Comparison of ENCODE assay signal across 36 mouse cellular contexts in genomic region chr2:27432599-27432998, GRCm38 (mm10). TPM values are rescaled to one million over a fixed set of nuclear protein-coding genes. Genes with fewer than 3 reads are reported as not detected.
A peak's percentile ranks its signal among the peaks of the same experiment; 100 is the strongest.
DNase-seq lines count a peak whose midpoint lies in the region; ATAC-seq and TF ChIP-seq lines count a peak whose summit lies in the region.
"Had no signal": no experiment of that assay in that cellular context is flagged by ENCODE, and none has a peak within 500 bp of the region (broad histone marks: within the 10 kb centered on the region; RNA-seq: fewer than 3 reads in every experiment).

No protein-coding gene starts in this region.

- H3K27me3 ChIP-seq in forebrain, postnatal 0 days (ENCODE audit: insufficient read depth, low read length) = no peaks in the 10 kb centered on the region
- 0 out of 2 replicates have a peak, but pooled peaks cover 3% of the 10 kb centered on the region for H3K27me3 ChIP-seq in forebrain, embryonic 15.5 days
- no peaks in the 10 kb centered on the region for H3K27me3 ChIP-seq in MEL (ENCODE audit: control insufficient read depth in 1 of 2, insufficient read depth in 2 of 2, low read length in 2 of 2)
- no peaks in the 10 kb centered on the region for H3K27me3 ChIP-seq in thymus, adult 2 months (ENCODE audit: control insufficient read depth, insufficient read depth, low read length)
- H3K27me3 ChIP-seq: embryonic facial prominence, embryonic 15.5 days; forebrain, embryonic 13.5 days; hindbrain, embryonic 15.5 days; kidney, embryonic 15.5 days; limb, embryonic 15.5 days; liver, embryonic 13.5 days; midbrain, embryonic 12.5 days; neural tube, embryonic 15.5 days; Patski had no signal

- H3K27ac ChIP-seq in forebrain, postnatal 0 days (ENCODE audit: low read depth, low read length) = peak overlapping the region; percentile 57
- no peak overlapping the region for H3K27ac ChIP-seq in forebrain, embryonic 15.5 days (replicated peaks)
- no peak overlapping the region for H3K27ac ChIP-seq in MEL (ENCODE audit: control insufficient read depth, low read depth, low read length)
- H3K27ac ChIP-seq in thymus, adult 2 months (ENCODE audit: control insufficient read depth, insufficient read depth, low read length) = peak overlapping the region; percentile 76
- H3K27ac ChIP-seq: embryonic facial prominence, embryonic 15.5 days; forebrain, embryonic 13.5 days; heart, embryonic 13.5 days; hindbrain, embryonic 10.5 days; hindbrain, embryonic 15.5 days; kidney, embryonic 15.5 days; layer of hippocampus, adult 2 months; limb, embryonic 10.5 days; limb, embryonic 15.5 days; liver, embryonic 13.5 days; midbrain, embryonic 12.5 days; neural tube, embryonic 15.5 days had no signal

- TF ChIP-seq CTCF in forebrain, postnatal 0 days (IDR thresholded peaks at IDR 0.05; ENCODE audit: low read depth) = no peak
- TF ChIP-seq CTCF in MEL (IDR thresholded peaks at IDR 0.05 in 2 of 3, conservative IDR thresholded peaks at IDR 0.05 in 1 of 3; ENCODE audit: control insufficient read depth in 1 of 3, insufficient read depth in 1 of 3, low read depth in 2 of 3, low read length in 3 of 3, poor library complexity in 1 of 3, severe bottlenecking in 1 of 3) = no peak
- no peak for TF ChIP-seq CTCF in thymus, adult 2 months (IDR thresholded peaks at IDR 0.05; ENCODE audit: borderline replicate concordance, control insufficient read depth, extremely low read depth, insufficient read depth, low read length, poor library complexity)

- no peaks in the 10 kb centered on the region for H3K9me3 ChIP-seq in forebrain, postnatal 0 days (ENCODE audit: low read length)
- no peaks in the 10 kb centered on the region for H3K9me3 ChIP-seq in forebrain, embryonic 15.5 days
- H3K9me3 ChIP-seq in MEL (replicated peaks; ENCODE audit: insufficient read depth, low read length) = no peaks in the 10 kb centered on the region
- H3K9me3 ChIP-seq: embryonic facial prominence, embryonic 15.5 days; forebrain, embryonic 13.5 days; G1E; heart, embryonic 13.5 days; hindbrain, embryonic 10.5 days; hindbrain, embryonic 15.5 days; kidney, embryonic 15.5 days; limb, embryonic 10.5 days; limb, embryonic 15.5 days; liver, embryonic 13.5 days; megakaryocyte, embryonic 14.5 days; midbrain, embryonic 12.5 days; neural tube, embryonic 15.5 days had no signal

- TF ChIP-seq POLR2A in MEL (IDR thresholded peaks at IDR 0.05; ENCODE audit: control insufficient read depth in 1 of 2, insufficient read depth in 1 of 2, low read depth in 1 of 2, low read length in 2 of 2, poor library complexity in 1 of 2) = no peak
- TF ChIP-seq POLR2A in thymus, adult 2 months (IDR thresholded peaks at IDR 0.05; ENCODE audit: control insufficient read depth, extremely low read depth, insufficient read depth, low read length, poor library complexity) = no peak

- no peaks in the 10 kb centered on the region for H3K36me3 ChIP-seq in forebrain, postnatal 0 days (ENCODE audit: insufficient read depth)
- no peaks in the 10 kb centered on the region for H3K36me3 ChIP-seq in forebrain, embryonic 15.5 days
- H3K36me3 ChIP-seq in MEL (ENCODE audit: control insufficient read depth in 1 of 2, insufficient read depth in 2 of 2, low read length in 2 of 2) = no peaks in the 10 kb centered on the region; a peak in 1 of 4 replicates
- H3K36me3 ChIP-seq in thymus, adult 2 months (ENCODE audit: control insufficient read depth, insufficient read depth, low read length) = no peaks in the 10 kb centered on the region
- H3K36me3 ChIP-seq: embryonic facial prominence, embryonic 15.5 days; G1E; heart, embryonic 13.5 days; hindbrain, embryonic 10.5 days; hindbrain, embryonic 15.5 days; kidney, embryonic 15.5 days; limb, embryonic 10.5 days; limb, embryonic 15.5 days; liver, embryonic 13.5 days; midbrain, embryonic 12.5 days; neural tube, embryonic 15.5 days had no signal

- no peak for ATAC-seq in forebrain, postnatal 0 days
- no peak for ATAC-seq in forebrain, embryonic 15.5 days (replicated peaks)
- ATAC-seq: forebrain, embryonic 13.5 days; lung, postnatal 0 days; Patski had no signal

- 0 out of 2 replicates have a peak, but pooled peaks cover 6% of the 10 kb centered on the region for H3K4me1 ChIP-seq in forebrain, postnatal 0 days (ENCODE audit: insufficient read depth)
- peaks cover 4% of the 10 kb centered on the region for H3K4me1 ChIP-seq in forebrain, embryonic 15.5 days
- H3K4me1 ChIP-seq in MEL (ENCODE audit: control insufficient read depth in 1 of 2, insufficient read depth in 2 of 2, low read length in 2 of 2) = peaks cover 6 to 12% of the 10 kb centered on the region in 2 experiments
- H3K4me1 ChIP-seq in thymus, adult 2 months (replicated peaks; ENCODE audit: control insufficient read depth, insufficient read depth, low read length) = peaks cover 26% of the 10 kb centered on the region

- H3K4me3 ChIP-seq in forebrain, postnatal 0 days (ENCODE audit: low read depth, low read length) = no peak overlapping the region
- no peak overlapping the region for H3K4me3 ChIP-seq in forebrain, embryonic 15.5 days
- no peak overlapping the region for H3K4me3 ChIP-seq in MEL (ENCODE audit: control insufficient read depth in 1 of 2, insufficient read depth in 1 of 2, low read depth in 2 of 2, low read length in 2 of 2)
- no peak overlapping the region for H3K4me3 ChIP-seq in thymus, adult 2 months (ENCODE audit: control insufficient read depth, insufficient read depth, low read length)
- H3K4me3 ChIP-seq: embryonic facial prominence, embryonic 15.5 days; forebrain, embryonic 13.5 days; heart, embryonic 13.5 days; hindbrain, embryonic 10.5 days; hindbrain, embryonic 15.5 days; kidney, embryonic 15.5 days; layer of hippocampus, adult 2 months; limb, embryonic 10.5 days; limb, embryonic 15.5 days; liver, embryonic 13.5 days; megakaryocyte, embryonic 14.5 days; midbrain, embryonic 12.5 days; neural tube, embryonic 15.5 days had no signal

- no peak for TF ChIP-seq RAD21 in MEL (IDR thresholded peaks at IDR 0.05; ENCODE audit: low read depth, low read length)

- no peak overlapping the region for H3K4me2 ChIP-seq in forebrain, postnatal 0 days (ENCODE audit: low read depth)
- H3K4me2 ChIP-seq in forebrain, embryonic 15.5 days (replicated peaks) = no peak overlapping the region
- H3K4me2 ChIP-seq: embryonic facial prominence, embryonic 15.5 days; forebrain, embryonic 13.5 days; heart, embryonic 13.5 days; hindbrain, embryonic 15.5 days; kidney, embryonic 15.5 days; limb, embryonic 15.5 days; liver, embryonic 13.5 days; midbrain, embryonic 12.5 days; neural tube, embryonic 15.5 days had no signal

- H3K79me2 ChIP-seq in MEL (ENCODE audit: control insufficient read depth, insufficient read depth, low read length, poor library complexity) = no peaks in the 10 kb centered on the region

- no peak for TF ChIP-seq EP300 in MEL (IDR thresholded peaks at IDR 0.05; ENCODE audit: low read depth in 1 of 2, low read length in 2 of 2)

- WGBS in forebrain, postnatal 0 days = 71% methylated on average over 2 of the region's 2 CpGs
- WGBS in forebrain, embryonic 15.5 days = 72% methylated on average over 2 of the region's 2 CpGs
- WGBS in thymus, adult 2 months = 17% methylated on average over 2 of the region's 2 CpGs

- DNase-seq in forebrain, postnatal 0 days = no peak
- peak; percentile 11 for DNase-seq in MEL (ENCODE audit: low read depth, low spot score)
- peak; percentile 55 for DNase-seq in thymus, adult 2 months
- DNase-seq in thymus, postnatal 36 days = peak; percentile 42 to 54
- no peak for DNase-seq in left cerebral cortex, adult 18-20 months (ENCODE audit: low spot score in 2 of 2)
- DNase-seq in cerebellum, adult 18-20 months = no peak
- no peak for DNase-seq in gastrocnemius, postnatal 4 days (ENCODE audit: low spot score in 2 of 2)
- DNase-seq: adrenal gland, postnatal 25 days; cerebellum, adult 2 months; cerebellum, postnatal 14 days; gastrocnemius, postnatal 14 days; heart, postnatal 10 days; kidney, adult 18-20 months; kidney, postnatal 36 days; liver, embryonic 13.5 days; lung, adult 18-20 months; lung, postnatal 4 days; retina, postnatal 1 day; right cerebral cortex, postnatal 14 days had no signal

- H3K9ac ChIP-seq in forebrain, postnatal 0 days = no peak overlapping the region
- H3K9ac ChIP-seq in forebrain, embryonic 15.5 days (replicated peaks) = no peak overlapping the region
- H3K9ac ChIP-seq in MEL (ENCODE audit: control insufficient read depth, low read depth, low read length, poor library complexity, severe bottlenecking) = no peak overlapping the region
- H3K9ac ChIP-seq: embryonic facial prominence, embryonic 15.5 days; forebrain, embryonic 13.5 days; heart, embryonic 13.5 days; hindbrain, embryonic 15.5 days; kidney, embryonic 15.5 days; limb, embryonic 15.5 days; liver, embryonic 13.5 days; midbrain, embryonic 12.5 days; neural tube, embryonic 15.5 days had no signal

TF ChIP-seq in MEL, 35 proteins besides CTCF, POLR2A, EP300 and RAD21:
- TF ChIP-seq GATA1 (IDR thresholded peaks at IDR 0.05; ENCODE audit: low read depth, low read length) (peak; percentile 54; the same call in 1 of the 2 replicates), RCOR1 (IDR thresholded peaks at IDR 0.05; ENCODE audit: low read depth, low read length) (no peak), ZNF384 (IDR thresholded peaks at IDR 0.05; ENCODE audit: low read depth, low read length) (peak; percentile 85), JUND (IDR thresholded peaks at IDR 0.05; ENCODE audit: low read depth, low read length) (no peak)

RNA-seq across cellular contexts. Expression of gene Vav2, which starts 5.8 kb away (rescaled TPM):
- 39.3 and 39.6 TPM in 2 replicates for total RNA-seq in forebrain, postnatal 0 days (2014; rRNA removed)
- 4.9 and 7.1 TPM in 2 replicates for polyA plus RNA-seq in forebrain, postnatal 0 days (2015; fragmentation: Nextera tagmentation; extraction: Ambion mirVana)
- 12.6 and 13.9 TPM in 2 replicates for polyA plus RNA-seq in forebrain, embryonic 15.5 days (2015; fragmentation: Nextera tagmentation; extraction: Ambion mirVana)
- 7.4 and 8.8 TPM in 2 replicates for total RNA-seq in MEL (2012; rRNA removed)
- polyA plus RNA-seq in MEL (2012; ENCODE audit: insufficient read depth in 1 of 2, insufficient read length in 2 of 2, low read depth in 1 of 2, low replicate concordance in 2 of 2, missing spikeins in 1 of 2) = 10 to 100 TPM in 1 of 2 experiments, not detected in 1; 15.9 TPM
- polyA plus RNA-seq in thymus, adult 2 months (2012; rRNA removed) = 48.0 and 50.4 TPM in 2 replicates
- total RNA-seq in left cerebral cortex, adult 18-20 months (2021) = 1 to 10 TPM; 7.9 to 9.8 TPM
- 10 to 100 TPM; 11.2 to 11.6 TPM for total RNA-seq in gastrocnemius, postnatal 4 days (2021)

RNA-seq across cellular contexts. Expression of gene Brd3os, which starts 9.5 kb away (rescaled TPM):
- 30.9 and 33.9 TPM in 2 replicates for total RNA-seq in forebrain, postnatal 0 days (2014; rRNA removed)
- 43.7 and 44.1 TPM in 2 replicates for polyA plus RNA-seq in forebrain, postnatal 0 days (2015; fragmentation: Nextera tagmentation; extraction: Ambion mirVana)
- 30.6 and 31.5 TPM in 2 replicates for polyA plus RNA-seq in forebrain, embryonic 15.5 days (2015; fragmentation: Nextera tagmentation; extraction: Ambion mirVana)
- total RNA-seq in MEL (2012; rRNA removed) = 0.31 and 0.72 TPM in 2 replicates
- 1 to 10 TPM in 1 of 2 experiments, not detected in 1; 2.9 TPM for polyA plus RNA-seq in MEL (2012; ENCODE audit: insufficient read depth in 1 of 2, insufficient read length in 2 of 2, low read depth in 1 of 2, low replicate concordance in 2 of 2, missing spikeins in 1 of 2)
- polyA plus RNA-seq in thymus, adult 2 months (2012; rRNA removed) = 1.9 and 2.0 TPM in 2 replicates
- 10 to 100 TPM; 27.8 to 28.3 TPM for total RNA-seq in left cerebral cortex, adult 18-20 months (2021)
- total RNA-seq in gastrocnemius, postnatal 4 days (2021) = 1 to 10 TPM; 1.6 to 2.9 TPM
- total RNA-seq: monocyte, adult 5-6 weeks had no signal

Comparison
In these comparisons a context has a peak if more than half of its experiments do, and no peak if none do; other contexts are left out.
1. H3K27ac ChIP-seq: peak in forebrain, postnatal 0 days (single experiment) and thymus, adult 2 months (single experiment); none in forebrain, embryonic 15.5 days (single experiment) and MEL (single experiment).
2. DNase-seq: peak in MEL (single experiment), thymus, adult 2 months (single experiment) and thymus, postnatal 36 days (2 of 2); none in forebrain, postnatal 0 days (single experiment), left cerebral cortex, adult 18-20 months (0 of 2), cerebellum, adult 18-20 months (0 of 2) and gastrocnemius, postnatal 4 days (0 of 2).